Mouse (Mus musculus) stomach, embryonic 16.5 days (tissue): ENCODE measurements at regions not wholly inside any gene's neighbourhood (a gene's known extent, or its start where the extent isn't known, plus 50 kb on each side); places are given as distances from the start of the nearest gene placed in this dataset.

Experiments used
- ATAC-seq: fragments of 200-750 bp; cut with Nextera tagmentation; 2 replicates; pipeline ENCODE4 v1.8.0; 2017; ENCODE audit warnings: moderate number of reproducible peaks, moderate TSS enrichment; ENCODE audit not compliant: insufficient read depth, low FRiP score
- H3K27ac ChIP-seq: fragments of 300-500 bp; sonication (generic); 2 replicates; pipeline ENCODE4 v1.5.1; 2014; ENCODE audit warnings: low read length
- H3K27me3 ChIP-seq: fragments of 300-500 bp; sonication (generic); 2 replicates; pipeline ENCODE4 v1.6.1; 2014; ENCODE audit warnings: low read length, control low read depth, mixed read lengths; ENCODE audit not compliant: control insufficient read depth, insufficient read depth
- H3K36me3 ChIP-seq: fragments of 300-500 bp; sonication (generic); 2 replicates; pipeline ENCODE4 v1.6.1; 2014; ENCODE audit warnings: low read length; ENCODE audit not compliant: control insufficient read depth, insufficient read depth
- H3K4me1 ChIP-seq: fragments of 300-500 bp; sonication (generic); 2 replicates; pipeline ENCODE4 v1.6.1; 2014; ENCODE audit warnings: low read length, control low read depth, mixed read lengths; ENCODE audit not compliant: control insufficient read depth, insufficient read depth
- H3K4me2 ChIP-seq: fragments of 300-500 bp; sonication (generic); 2 replicates; pipeline ENCODE4 v1.6.1; 2014; ENCODE audit warnings: low read depth, low read length, mixed read lengths
- H3K4me3 ChIP-seq: fragments of 300-500 bp; sonication (generic); replicated peaks from 2 replicates; pipeline ENCODE4 v1.5.1; 2014; ENCODE audit warnings: mild to moderate bottlenecking, low read length
- H3K9ac ChIP-seq: fragments of 300-500 bp; sonication (generic); 2 replicates; pipeline ENCODE4 v1.6.1; 2014; ENCODE audit warnings: low read length
- H3K9me3 ChIP-seq: fragments of 300-500 bp; sonication (generic); replicated peaks from 2 replicates; pipeline ENCODE4 v1.6.1; 2016; ENCODE audit warnings: low read length, control low read depth; ENCODE audit not compliant: control insufficient read depth
- WGBS: fragments of 180-500 bp; shearing (Covaris S2); extraction: QIAGEN DNeasy Blood & Tissue Kit; methylation state at CpG from one replicate; pipeline ENCODE4 v1.1.7; 2014; 5-methylcytosine and 5-hydroxymethylcytosine counted together

- WGBS, result 76% methylated on average over 6 of the region's 6 CpGs
- Histone ChIP-seq H3K36me3 (no peaks in the 10 kb centered on the region), H3K9me3 (no peaks in the 10 kb centered on the region), H3K4me3 (no peak overlapping the region), H3K9ac (no peak overlapping the region), H3K4me1 (peaks cover 3% of the 10 kb centered on the region; the same call in 1 of the 2 replicates), H3K27me3 (no peaks in the 10 kb centered on the region), H3K27ac (no peak overlapping the region), H3K4me2 (no peak overlapping the region)
- no peak for ATAC-seq
Measured at GRCm38 (mm10) chr10:93373954-93374689, 63.2 kb upstream of the Elk3 start.

- Histone ChIP-seq H3K27me3 (no peaks in the 10 kb centered on the region), H3K9me3 (no peaks in the 10 kb centered on the region), H3K9ac (no peak overlapping the region), H3K4me2 (no peak overlapping the region), H3K4me3 (no peak overlapping the region), H3K27ac (peak overlapping the region; percentile 67; the same call in 1 of the 2 replicates), H3K36me3 (no peaks in the 10 kb centered on the region), H3K4me1 (peaks cover 3% of the 10 kb centered on the region; the same call in 1 of the 2 replicates)
- ATAC-seq, result no peak
- WGBS, result 89% methylated on average over 2 of the region's 2 CpGs
Measured at GRCm38 (mm10) chr10:93374690-93374994, 63.7 kb upstream of the Elk3 start.

GRCm38 (mm10) chr10:93375007-93375711 lies 64.2 kb upstream of the Elk3 start:
- H3K27ac ChIP-seq, result peak overlapping the region; percentile 67
- ATAC-seq, result peak; percentile 68; the same call in 1 of the 2 replicates
- H3K4me3 ChIP-seq, result no peak overlapping the region
- 39% methylated on average over 13 of the region's 13 CpGs for WGBS
- H3K4me2 ChIP-seq, result no peak overlapping the region
- H3K36me3 ChIP-seq, result no peaks in the 10 kb centered on the region
- H3K4me1 ChIP-seq, result peaks cover 3% of the 10 kb centered on the region; the same call in 1 of the 2 replicates
- H3K9ac ChIP-seq, result no peak overlapping the region
- no peaks in the 10 kb centered on the region for H3K27me3 ChIP-seq
- H3K9me3 ChIP-seq, result no peaks in the 10 kb centered on the region

- peak overlapping the region; percentile 67 for H3K27ac ChIP-seq
- H3K4me2 ChIP-seq, result no peak overlapping the region
- H3K9me3 ChIP-seq, result no peaks in the 10 kb centered on the region
- no peak overlapping the region for H3K9ac ChIP-seq
- no peaks in the 10 kb centered on the region for H3K36me3 ChIP-seq
- no peak for ATAC-seq
- H3K4me1 ChIP-seq, result peaks cover 3% of the 10 kb centered on the region; the same call in 1 of the 2 replicates
- H3K27me3 ChIP-seq, result no peaks in the 10 kb centered on the region
- H3K4me3 ChIP-seq, result no peak overlapping the region
- 65% methylated on average over 4 of the region's 4 CpGs for WGBS
Measured at GRCm38 (mm10) chr10:93375771-93376170, 64.8 kb upstream of the Elk3 start.

- H3K4me2 ChIP-seq, result no peak overlapping the region
- no peaks in the 10 kb centered on the region for H3K27me3 ChIP-seq
- H3K4me3 ChIP-seq, result no peak overlapping the region
- peaks cover 3% of the 10 kb centered on the region; the same call in 1 of the 2 replicates for H3K4me1 ChIP-seq
- H3K9me3 ChIP-seq, result no peaks in the 10 kb centered on the region
- peak overlapping the region; percentile 46 for H3K27ac ChIP-seq
- WGBS, result 69% methylated on average over 7 of the region's 7 CpGs
- no peaks in the 10 kb centered on the region for H3K36me3 ChIP-seq
- H3K9ac ChIP-seq, result no peak overlapping the region
- no peak for ATAC-seq
Measured at GRCm38 (mm10) chr10:93376457-93376941, 65.6 kb upstream of the Elk3 start.

GRCm38 (mm10) chr10:93389276-93389675 lies 63.9 kb upstream of the Lta4h start:
- Histone ChIP-seq H3K9me3 (no peaks in the 10 kb centered on the region), H3K4me2 (no peak overlapping the region), H3K27ac (no peak overlapping the region), H3K36me3 (no peaks in the 10 kb centered on the region), H3K9ac (no peak overlapping the region), H3K4me3 (no peak overlapping the region), H3K4me1 (0 out of 2 replicates have a peak, but pooled peaks cover 4% of the 10 kb centered on the region), H3K27me3 (no peaks in the 10 kb centered on the region)
- no peak for ATAC-seq
- WGBS, result 84% methylated on average over 6 of the region's 6 CpGs

- 56% methylated on average over 5 of the region's 5 CpGs for WGBS
- Histone ChIP-seq H3K4me1 (0 out of 2 replicates have a peak, but pooled peaks cover 4% of the 10 kb centered on the region), H3K9ac (no peak overlapping the region), H3K4me2 (no peak overlapping the region), H3K4me3 (no peak overlapping the region), H3K27ac (peak overlapping the region; percentile 67), H3K36me3 (no peaks in the 10 kb centered on the region), H3K27me3 (no peaks in the 10 kb centered on the region), H3K9me3 (no peaks in the 10 kb centered on the region)
- no peak for ATAC-seq
Measured at GRCm38 (mm10) chr10:93391296-93391695, 61.9 kb upstream of the Lta4h start.

- H3K9ac ChIP-seq, result no peak overlapping the region
- 0 out of 2 replicates have a peak, but pooled peaks cover 4% of the 10 kb centered on the region for H3K4me1 ChIP-seq
- ATAC-seq, result no peak
- H3K4me3 ChIP-seq, result no peak overlapping the region
- H3K4me2 ChIP-seq, result no peak overlapping the region
- 66% methylated on average over 1 of the region's 1 CpGs for WGBS
- H3K27ac ChIP-seq, result no peak overlapping the region
- no peaks in the 10 kb centered on the region for H3K9me3 ChIP-seq
- no peaks in the 10 kb centered on the region for H3K27me3 ChIP-seq
- H3K36me3 ChIP-seq, result no peaks in the 10 kb centered on the region
Measured at GRCm38 (mm10) chr10:93393902-93394301, 59.3 kb upstream of the Lta4h start.

- no peak overlapping the region for H3K4me2 ChIP-seq
- H3K4me1 ChIP-seq, result no peaks in the 10 kb centered on the region
- no peak overlapping the region for H3K9ac ChIP-seq
- H3K36me3 ChIP-seq, result no peaks in the 10 kb centered on the region
- no peaks in the 10 kb centered on the region for H3K9me3 ChIP-seq
- no peaks in the 10 kb centered on the region for H3K27me3 ChIP-seq
- H3K27ac ChIP-seq, result no peak overlapping the region
- WGBS, result 75% methylated on average over 5 of the region's 5 CpGs
- no peak overlapping the region for H3K4me3 ChIP-seq
- ATAC-seq, result no peak
Measured at GRCm38 (mm10) chr10:93397711-93398110, 55.5 kb upstream of the Lta4h start.
